Mouse (Mus musculus) adrenal gland, adult (tissue): ENCODE results near the gene Slc4a3.

Experiments used
- DNase-seq, 2 experiments: peaks; one replicate each; pipeline ENCODE4 v3.0.0; 2022 to 2023; ENCODE audit warnings: low spot score in 1 of 2; ENCODE audit not compliant: inconsistent age in 2 of 2

The Slc4a3 gene

DNA sequence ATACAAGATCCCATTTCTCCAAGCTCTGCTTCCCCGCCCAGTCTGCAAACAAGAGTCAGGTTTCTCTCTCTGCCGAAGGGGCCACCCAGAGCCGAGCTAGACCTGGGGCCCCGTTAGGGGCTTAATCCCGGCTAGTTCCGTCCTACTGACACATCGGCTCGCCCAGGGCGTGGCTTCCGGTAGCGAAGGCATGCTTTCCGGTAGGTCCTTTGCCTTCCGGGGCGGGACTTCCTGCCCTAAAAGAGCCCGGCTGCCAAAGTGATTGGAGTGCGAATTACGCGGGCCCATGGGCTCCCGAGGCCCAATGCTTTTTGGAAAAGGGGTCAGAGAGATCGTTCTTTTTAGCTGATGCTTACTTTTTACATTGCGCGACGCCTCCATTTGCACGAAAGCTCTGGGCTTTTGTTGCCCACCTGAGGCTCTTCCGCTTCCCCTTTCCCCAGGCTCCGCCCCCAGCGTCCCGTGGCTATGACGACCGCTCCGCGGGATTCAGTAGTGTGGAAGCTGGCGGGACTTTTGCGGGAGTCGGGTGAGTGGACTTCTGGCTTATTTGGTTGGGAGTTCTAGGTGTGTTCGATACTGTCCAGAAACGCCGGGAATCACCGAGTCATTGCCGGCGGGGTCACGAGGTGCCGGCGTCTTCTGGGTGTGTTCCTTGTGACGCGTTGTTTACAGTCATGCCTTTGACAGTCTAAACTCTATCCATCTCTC, 24.6 kb upstream of the Slc4a3 start, which contains the start of gene Stk11ip:
Stk11ip (plus strand) TSS at position 209 of the 711 bp plus-strand sequence.
- DNase-seq, result peak; percentile 94 to 99

GRCm38 (mm10) chr1:75524679-75525078, 21.4 kb upstream of the Slc4a3 start:
- DNase-seq, result no peak

- DNase-seq, result peak in 1 of 2 experiments; percentile 64
Observed at GRCm38 (mm10) chr1:75530546-75530945, 15.5 kb upstream of the Slc4a3 start.

GRCm38 (mm10) chr1:75532280-75533172, 13.5 kb upstream of the Slc4a3 start:
- DNase-seq, result no peak

- DNase-seq, result no peak
Observed at GRCm38 (mm10) chr1:75533325-75534252, 12.5 kb upstream of the Slc4a3 start.

- DNase-seq, result no peak
Observed at GRCm38 (mm10) chr1:75537587-75537986, 8.5 kb upstream of the Slc4a3 start.

DNA sequence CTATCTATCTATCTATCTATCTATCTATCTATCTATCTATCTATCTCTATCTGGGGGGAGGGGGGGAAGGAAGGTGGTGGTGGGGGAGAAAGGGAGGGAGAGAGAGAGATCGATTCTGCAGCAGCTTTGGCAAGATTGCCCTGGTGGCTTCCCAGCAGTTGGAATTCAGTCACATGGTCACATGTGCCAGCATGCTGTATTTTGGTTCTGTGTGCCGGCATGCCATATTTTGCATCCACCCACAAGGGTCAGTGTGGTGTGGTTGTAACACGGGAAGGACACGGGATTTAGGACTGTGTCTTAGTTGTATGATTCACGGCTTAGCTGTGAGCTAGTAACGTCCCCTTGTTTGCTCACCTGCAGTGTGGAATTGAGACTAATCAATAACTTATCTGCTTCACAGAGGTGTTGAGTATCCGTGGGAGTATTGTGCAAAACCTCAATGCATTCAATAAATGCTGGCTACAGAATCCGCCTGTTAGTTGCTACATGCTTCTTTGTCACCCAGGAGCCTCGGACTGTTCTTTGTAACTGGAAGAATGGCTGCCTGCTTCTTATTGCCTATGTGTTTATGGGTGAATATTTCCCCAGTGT, 7.4 kb upstream of the Slc4a3 start:
- no peak for DNase-seq

DNA sequence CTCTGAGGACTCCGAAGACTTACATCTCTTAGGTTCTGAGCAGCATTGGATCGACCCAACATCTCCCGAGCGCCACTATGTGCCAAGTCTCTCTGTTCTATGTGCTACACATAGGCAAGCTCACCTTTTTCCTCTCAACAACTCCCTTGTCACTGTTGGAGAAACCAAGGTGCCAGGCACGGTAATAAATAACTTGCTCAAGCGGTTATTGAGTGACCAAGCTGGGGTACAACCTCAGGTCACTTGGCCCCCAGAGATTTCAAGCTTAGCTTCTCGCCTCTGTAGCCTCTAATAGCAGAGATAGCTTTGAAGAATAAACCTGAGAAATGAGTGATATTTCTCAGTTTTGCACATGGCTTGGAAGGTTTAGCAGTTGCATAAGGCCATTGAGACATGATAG, 4.6 kb upstream of the Slc4a3 start:
- no peak for DNase-seq

- DNase-seq, result no peak
Observed at GRCm38 (mm10) chr1:75544351-75544750, 1.7 kb upstream of the Slc4a3 start.

- peak in 1 of 2 experiments; percentile 45 for DNase-seq
Observed at GRCm38 (mm10) chr1:75547351-75547750, 1.3 kb downstream of the Slc4a3 start.

DNA sequence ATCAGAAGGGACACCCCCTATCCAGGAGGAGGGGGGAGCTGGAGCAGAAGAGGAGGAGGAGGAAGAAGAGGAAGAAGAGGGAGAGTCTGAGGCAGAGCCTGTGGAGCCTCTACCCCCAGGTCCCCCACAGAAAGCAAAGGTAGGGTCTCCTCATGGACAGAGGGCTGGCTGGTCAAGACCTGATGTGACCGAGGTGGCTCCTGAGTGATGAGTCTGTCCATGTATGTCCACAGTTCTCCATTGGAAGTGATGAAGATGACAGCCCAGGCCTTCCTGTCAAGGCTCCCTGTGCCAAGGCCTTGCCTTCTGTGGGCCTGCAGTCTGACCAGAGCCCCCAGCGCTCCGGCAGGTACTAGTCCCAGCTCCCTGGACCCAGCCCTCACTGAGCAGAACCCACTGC, 2.0 kb downstream of the Slc4a3 start:
- peak in 1 of 2 experiments; percentile 75 for DNase-seq

DNA sequence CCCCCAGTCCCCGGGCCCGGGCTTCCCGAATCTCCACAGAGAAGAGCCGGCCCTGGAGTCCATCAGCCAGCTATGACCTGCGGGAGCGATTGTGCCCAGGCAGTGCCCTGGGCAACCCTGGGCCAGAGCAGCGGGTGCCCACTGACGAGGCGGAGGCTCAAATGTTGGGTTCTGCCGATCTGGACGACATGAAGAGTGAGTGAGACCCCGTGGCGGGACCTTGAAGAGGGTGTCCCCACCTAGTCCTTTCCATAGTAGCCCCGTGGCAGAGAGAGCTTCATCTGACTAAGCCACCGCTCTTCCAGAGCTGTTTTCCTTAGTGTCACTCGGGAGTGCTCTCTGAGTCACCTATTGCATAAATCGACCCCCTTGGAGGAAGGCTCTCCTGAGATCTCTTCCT, 2.8 kb downstream of the Slc4a3 start:
- no peak for DNase-seq

GRCm38 (mm10) chr1:75549289-75550279, 3.5 kb downstream of the Slc4a3 start:
- peak; percentile 92 to 95 for DNase-seq

DNA sequence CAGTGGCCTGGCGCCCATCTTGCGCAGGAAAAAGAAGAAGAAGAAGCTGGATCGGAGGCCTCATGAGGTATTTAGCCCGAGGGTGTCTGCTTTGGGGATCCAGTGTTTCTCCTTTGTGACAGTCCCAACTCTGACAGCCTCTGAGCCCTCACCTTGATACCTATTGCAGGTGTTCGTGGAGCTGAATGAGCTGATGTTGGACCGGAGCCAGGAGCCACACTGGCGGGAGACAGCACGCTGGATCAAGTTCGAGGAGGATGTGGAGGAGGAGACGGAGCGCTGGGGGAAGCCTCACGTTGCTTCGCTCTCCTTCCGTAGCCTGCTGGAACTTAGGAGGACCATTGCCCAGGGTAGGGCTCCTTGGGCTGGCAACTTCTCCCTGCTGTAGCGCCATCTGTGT, 4.5 kb downstream of the Slc4a3 start:
- DNase-seq, result no peak

DNA sequence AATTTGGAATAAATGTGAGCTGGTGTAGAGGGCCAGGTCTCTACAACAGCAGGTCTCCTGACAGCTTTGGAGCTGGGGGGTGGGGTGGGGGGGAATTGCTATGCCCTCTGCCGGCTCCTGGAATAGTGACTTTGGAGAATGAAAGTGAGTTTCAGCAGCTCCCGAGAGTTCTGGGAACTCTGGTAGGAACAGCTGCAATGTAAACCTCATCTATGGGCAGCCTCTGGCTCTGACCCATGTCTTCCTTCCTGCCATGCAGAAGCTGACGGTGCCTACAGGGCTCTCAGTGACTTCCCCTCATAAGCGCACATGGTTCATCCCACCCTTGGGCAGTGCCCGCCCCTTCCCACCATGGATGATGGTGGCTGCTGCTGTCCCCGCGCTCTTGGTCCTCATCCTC, 9.6 kb downstream of the Slc4a3 start:
- no peak for DNase-seq

DNA sequence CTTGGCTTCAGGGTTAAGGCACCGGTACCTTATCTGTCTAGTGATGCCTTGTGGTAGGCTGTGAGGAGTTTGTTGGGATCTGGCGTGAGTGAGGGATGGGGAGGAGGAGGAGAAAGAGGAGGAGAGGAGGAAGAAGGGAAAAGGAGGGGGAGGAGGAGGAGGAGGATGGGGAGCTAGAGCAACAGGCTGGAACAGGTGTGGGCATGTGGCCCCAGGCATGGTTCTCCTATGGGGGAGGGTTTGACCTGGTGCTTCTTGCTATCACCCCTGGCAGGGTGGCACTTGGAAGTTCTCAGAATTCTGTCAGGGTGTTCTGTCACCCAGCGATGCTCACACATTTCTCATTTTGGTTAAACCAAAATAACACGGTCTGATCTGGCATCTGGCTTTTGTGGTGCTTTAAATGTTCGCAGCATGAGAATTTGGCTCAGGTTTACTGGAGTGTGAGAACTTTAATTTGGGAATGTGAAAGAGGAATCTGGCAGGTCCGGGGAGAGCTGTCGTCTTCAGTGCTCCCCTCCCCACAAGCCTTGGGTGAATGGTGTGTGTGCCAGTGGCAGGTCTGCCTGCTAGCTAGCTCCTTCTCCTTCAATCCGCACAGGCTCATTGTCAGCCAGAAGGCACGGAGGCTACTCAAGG, 10.2 kb downstream of the Slc4a3 start:
- DNase-seq, result no peak

DNA sequence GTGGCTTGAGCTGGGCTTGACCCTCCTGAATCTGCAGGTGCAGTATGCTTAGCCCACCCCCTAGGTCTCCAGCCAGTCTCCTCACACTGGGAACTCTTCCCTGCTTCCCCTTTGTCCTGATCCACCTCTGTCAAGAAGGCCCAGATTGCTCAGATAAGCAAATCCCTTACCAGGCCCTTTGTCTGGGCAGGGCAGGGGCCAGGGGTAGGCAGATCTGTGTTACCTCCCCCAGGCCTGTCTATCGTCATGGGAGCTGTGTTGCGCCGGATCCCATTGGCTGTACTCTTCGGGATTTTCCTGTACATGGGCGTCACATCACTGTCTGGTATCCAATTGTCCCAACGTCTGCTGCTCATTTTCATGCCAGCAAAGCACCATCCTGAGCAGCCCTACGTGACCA, 11.0 kb downstream of the Slc4a3 start:
- peak in 1 of 2 experiments; percentile 43 for DNase-seq

DNA sequence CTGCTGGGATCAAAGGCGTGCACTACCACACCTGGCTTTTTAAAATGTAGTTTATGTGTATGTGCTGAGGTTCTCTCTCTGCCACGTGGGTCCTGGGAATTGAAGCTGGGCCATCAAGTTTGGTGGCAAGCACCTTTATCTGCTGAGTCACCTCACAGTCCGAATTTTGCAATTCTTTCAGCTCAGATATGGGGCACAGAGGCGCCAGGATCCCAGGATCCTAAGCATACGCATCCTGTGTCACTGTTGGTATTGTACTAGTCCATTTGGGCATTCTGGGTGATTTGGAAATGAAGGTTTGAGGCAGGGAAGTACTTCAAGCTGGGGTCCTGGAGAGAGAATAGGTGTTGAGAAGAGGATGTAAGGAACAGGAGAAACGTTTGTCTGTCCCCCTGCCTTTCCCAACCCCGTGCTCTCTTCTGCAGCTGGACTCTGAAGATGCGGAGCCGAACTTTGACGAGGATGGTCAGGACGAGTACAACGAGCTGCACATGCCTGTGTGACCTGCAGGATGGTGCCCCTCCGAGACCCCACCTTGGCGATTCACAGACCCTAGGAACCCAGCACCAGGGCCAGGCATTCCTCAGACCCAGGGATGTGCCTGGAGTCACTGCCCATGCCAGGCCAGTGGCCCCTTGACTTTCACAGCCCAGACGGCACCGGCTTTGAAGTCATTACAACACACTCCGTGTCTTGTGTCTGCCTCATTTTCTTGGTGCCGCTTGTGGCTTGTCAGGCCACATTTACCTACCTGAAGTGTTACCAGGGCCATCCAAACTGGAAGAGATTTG, 12.5 kb downstream of the Slc4a3 start:
- DNase-seq, result peak; percentile 65 to 83
